Mouse (Mus musculus): ENCODE data around the gene Serpinb9g.
"Not testable (repeated sequence)": the region's sequence is repeated elsewhere in the genome, so short reads cannot be mapped to it uniquely, and the experiment has no call there.

Gene Serpinb9g

GRCm38 (mm10) chr13:33484490-33484889 is at the start of gene Serpinb9g:
Gene Serpinb9g (plus strand): TSS chr13:33484790.
- not testable (repeated sequence) for DNase-seq (ENCODE audit: low spot score)

- DNase-seq (ENCODE audit: low spot score): not testable (repeated sequence)
Measured at GRCm38 (mm10) chr13:33483872-33484271, 718 bp upstream of the Serpinb9g start.

GRCm38 (mm10) chr13:33524629-33525028 is 40.0 kb downstream of the Serpinb9g start:
- no peak for DNase-seq (ENCODE audit: low spot score)

- DNase-seq (ENCODE audit: low spot score): no peak
Measured at GRCm38 (mm10) chr13:33532814-33533213, 48.2 kb downstream of the Serpinb9g start.
